Mouse (Mus musculus): ENCODE data around the gene Neurod4. TPM values are rescaled to one million over a fixed set of nuclear protein-coding genes. Genes with fewer than 3 reads are reported as not detected.
"Not testable (repeated sequence)": the region's sequence is repeated elsewhere in the genome, so short reads cannot be mapped to it uniquely, and the experiment has no call there.

Gene Neurod4
- polyA plus RNA-seq, 1 experiment from 2014 or later: not detected

DNA sequence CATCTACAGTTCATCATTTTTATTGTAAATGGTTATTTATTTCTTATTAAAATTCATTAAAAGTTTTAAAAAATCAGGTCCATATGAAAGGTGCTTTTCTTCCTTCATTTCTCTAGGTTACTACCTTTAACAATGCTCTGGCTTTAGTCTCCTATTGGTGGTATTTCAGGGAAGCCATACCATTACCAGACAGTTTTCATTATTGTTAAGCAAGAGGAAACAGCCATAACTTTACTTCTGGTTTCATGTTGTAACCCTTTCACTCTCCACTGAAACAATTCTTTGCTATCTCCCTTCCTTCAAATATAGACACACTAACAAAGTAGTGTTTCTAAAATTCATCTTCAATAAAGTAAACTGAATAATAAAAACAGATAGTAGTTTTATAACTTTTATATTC is 35.8 kb upstream of the Neurod4 start:
- ATAC-seq (ENCODE audit: low FRiP score, low TSS enrichment) (no peak), DNase-seq (ENCODE audit: low spot score) (no peak)
- H3K4me2 ChIP-seq (replicated peaks; ENCODE audit: low read depth): no peak overlapping the region
- H3K9me3 ChIP-seq (ENCODE audit: control insufficient read depth, low read length): no peaks in the 10 kb centered on the region
- no peak overlapping the region for H3K4me3 ChIP-seq (ENCODE audit: low read depth, low read length)
- H3K27me3 ChIP-seq (ENCODE audit: control insufficient read depth, insufficient read depth, low read length): no peaks in the 10 kb centered on the region
- H3K9ac ChIP-seq (ENCODE audit: low read length): no peak overlapping the region
- H3K36me3 ChIP-seq (ENCODE audit: control insufficient read depth, insufficient read depth, low read length): no peaks in the 10 kb centered on the region
- no peak for TF ChIP-seq CTCF (IDR thresholded peaks at IDR 0.05; ENCODE audit: low read depth)
- TF ChIP-seq EP300 (optimal IDR thresholded peaks at IDR 0.05): no peak
- no peak overlapping the region for H3K27ac ChIP-seq (replicated peaks)
- H3K4me1 ChIP-seq (replicated peaks; ENCODE audit: control insufficient read depth, insufficient read depth): no peaks in the 10 kb centered on the region

DNA sequence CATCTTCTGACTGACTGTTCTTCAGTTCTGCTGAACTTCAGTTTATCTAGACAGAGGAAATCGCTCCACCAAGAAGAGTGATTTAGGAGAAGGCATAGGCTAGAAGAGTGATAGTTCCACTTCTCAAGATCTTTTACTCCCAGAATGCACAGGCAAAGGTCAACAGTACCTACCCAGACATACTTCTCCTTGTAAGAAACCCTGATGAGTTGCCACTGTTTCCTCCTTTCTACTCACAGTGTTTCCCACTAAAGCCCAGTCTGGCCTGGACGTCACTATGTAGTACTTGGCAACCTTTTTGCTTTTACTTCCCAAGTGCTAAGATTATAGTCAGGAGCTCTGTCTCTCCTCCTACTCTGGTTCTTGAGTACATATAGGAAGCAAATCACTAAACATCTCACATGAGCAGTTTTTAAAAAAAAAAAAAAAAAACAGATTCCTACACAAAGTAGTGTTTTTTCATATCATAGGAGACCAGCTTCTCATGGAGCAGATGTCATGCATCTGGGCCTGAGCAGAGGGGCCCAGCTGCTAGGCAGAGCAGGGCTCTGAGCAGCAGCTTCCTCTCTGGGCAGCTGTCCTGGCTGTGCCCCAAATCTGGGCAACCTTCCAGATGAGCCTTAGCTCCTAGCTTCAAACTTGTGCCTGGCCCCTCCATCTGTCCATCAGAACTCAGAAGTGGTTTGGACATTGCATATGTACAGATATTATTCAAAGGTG is 34.2 kb upstream of the Neurod4 start:
- no peaks in the 10 kb centered on the region for H3K9me3 ChIP-seq (ENCODE audit: control insufficient read depth, low read length)
- WGBS: 56% methylated on average over 2 of the region's 2 CpGs

DNA sequence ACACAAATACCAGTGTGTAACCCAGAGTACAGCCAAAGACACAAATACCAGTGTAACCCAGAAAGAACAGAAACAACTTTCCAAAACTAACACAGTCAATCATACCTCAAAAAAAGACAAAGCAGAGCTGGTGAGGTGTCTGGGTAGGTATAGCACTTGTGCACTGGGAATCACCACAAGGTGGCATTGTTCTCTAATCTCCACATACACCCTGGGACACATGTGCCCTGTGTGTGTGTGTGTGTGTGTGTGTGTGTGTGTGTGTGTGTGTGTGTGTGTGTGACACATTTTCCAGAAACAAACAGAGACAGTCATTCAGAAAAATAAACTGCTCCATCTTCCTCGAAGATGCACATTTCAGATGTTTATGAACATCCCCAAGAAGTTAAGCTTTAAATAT is 33.5 kb upstream of the Neurod4 start:
- ATAC-seq (ENCODE audit: low FRiP score, low TSS enrichment) (no peak), DNase-seq (ENCODE audit: low spot score) (no peak)
- 42% methylated on average over 1 of the region's 1 CpGs for WGBS
- H3K4me3 ChIP-seq (ENCODE audit: low read depth, low read length): no peak overlapping the region
- H3K36me3 ChIP-seq (ENCODE audit: control insufficient read depth, insufficient read depth, low read length): no peaks in the 10 kb centered on the region
- H3K27ac ChIP-seq (replicated peaks): no peak overlapping the region
- no peaks in the 10 kb centered on the region for H3K9me3 ChIP-seq (ENCODE audit: control insufficient read depth, low read length)
- no peaks in the 10 kb centered on the region for H3K27me3 ChIP-seq (ENCODE audit: control insufficient read depth, insufficient read depth, low read length)
- H3K4me1 ChIP-seq (replicated peaks; ENCODE audit: control insufficient read depth, insufficient read depth): no peaks in the 10 kb centered on the region
- TF ChIP-seq EP300 (optimal IDR thresholded peaks at IDR 0.05): no peak
- peak; percentile 54 for TF ChIP-seq CTCF (IDR thresholded peaks at IDR 0.05; ENCODE audit: low read depth)
- H3K4me2 ChIP-seq (replicated peaks; ENCODE audit: low read depth): no peak overlapping the region
- H3K9ac ChIP-seq (ENCODE audit: low read length): no peak overlapping the region

More for the DNA sequence above, 34.2 kb upstream of the Neurod4 start:
- ATAC-seq (ENCODE audit: low FRiP score, low TSS enrichment) (no peak), DNase-seq (ENCODE audit: low spot score) (no peak)
- H3K4me1 ChIP-seq (replicated peaks; ENCODE audit: control insufficient read depth, insufficient read depth): no peaks in the 10 kb centered on the region
- H3K27ac ChIP-seq (replicated peaks): no peak overlapping the region
- H3K9ac ChIP-seq (ENCODE audit: low read length): no peak overlapping the region
- H3K27me3 ChIP-seq (ENCODE audit: control insufficient read depth, insufficient read depth, low read length): no peaks in the 10 kb centered on the region
- no peaks in the 10 kb centered on the region for H3K36me3 ChIP-seq (ENCODE audit: control insufficient read depth, insufficient read depth, low read length)
- no peak for TF ChIP-seq CTCF (IDR thresholded peaks at IDR 0.05; ENCODE audit: low read depth)
- TF ChIP-seq EP300 (optimal IDR thresholded peaks at IDR 0.05): no peak
- no peak overlapping the region for H3K4me3 ChIP-seq (ENCODE audit: low read depth, low read length)
- no peak overlapping the region for H3K4me2 ChIP-seq (replicated peaks; ENCODE audit: low read depth)

DNA sequence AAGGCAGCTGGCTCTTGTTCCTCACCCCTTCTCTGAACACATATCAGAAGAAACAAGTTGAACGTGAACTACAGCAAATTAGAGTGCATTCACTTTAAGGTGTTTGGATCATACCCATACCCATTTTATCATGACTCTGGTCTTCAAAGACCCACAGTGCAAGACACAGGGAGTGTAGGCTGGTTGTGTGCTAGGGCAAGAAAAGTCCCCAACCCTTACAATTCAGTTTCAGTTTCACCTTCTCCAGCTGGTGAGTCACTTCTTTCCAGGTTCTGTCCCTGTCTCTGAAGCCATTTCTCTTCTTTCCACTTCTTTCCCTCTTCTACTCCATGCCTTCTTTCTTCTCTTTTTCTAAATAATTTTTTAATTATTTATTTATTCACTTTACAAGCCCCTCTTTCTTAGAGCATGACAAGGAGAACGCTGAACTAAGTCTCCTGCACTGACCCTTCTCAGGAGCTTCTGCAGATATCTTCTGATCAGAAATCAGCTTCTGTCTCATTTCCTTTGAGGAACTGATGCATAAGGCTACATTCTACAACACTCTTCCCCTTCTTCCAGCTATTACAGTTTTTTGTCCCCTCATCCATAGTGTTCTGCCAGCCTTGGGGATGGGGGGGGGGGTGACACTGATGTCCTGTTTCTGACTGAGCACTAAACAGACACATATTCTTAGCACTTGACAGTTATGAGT is 31.6 kb upstream of the Neurod4 start:
- Histone ChIP-seq H3K9me3 (ENCODE audit: control insufficient read depth, low read length) (no peaks in the 10 kb centered on the region), H3K36me3 (ENCODE audit: control insufficient read depth, insufficient read depth, low read length) (no peaks in the 10 kb centered on the region), H3K27ac (replicated peaks) (no peak overlapping the region), H3K27me3 (ENCODE audit: control insufficient read depth, insufficient read depth, low read length) (no peaks in the 10 kb centered on the region), H3K4me3 (ENCODE audit: low read depth, low read length) (no peak overlapping the region), H3K9ac (ENCODE audit: low read length) (no peak overlapping the region), H3K4me2 (replicated peaks; ENCODE audit: low read depth) (no peak overlapping the region), H3K4me1 (replicated peaks; ENCODE audit: control insufficient read depth, insufficient read depth) (no peaks in the 10 kb centered on the region)
- DNase-seq (ENCODE audit: low spot score) (no peak), ATAC-seq (ENCODE audit: low FRiP score, low TSS enrichment) (no peak)
- TF ChIP-seq EP300 (optimal IDR thresholded peaks at IDR 0.05) (no peak), CTCF (IDR thresholded peaks at IDR 0.05; ENCODE audit: low read depth) (no peak)
- 74% methylated on average over 2 of the region's 2 CpGs for WGBS

GRCm38 (mm10) chr10:130304138-130304537 is 24.1 kb upstream of the Neurod4 start:
- H3K27me3 ChIP-seq (ENCODE audit: control insufficient read depth, insufficient read depth, low read length); ATAC-seq (ENCODE audit: low FRiP score, low TSS enrichment); H3K4me2 ChIP-seq (replicated peaks; ENCODE audit: low read depth); H3K27ac ChIP-seq (replicated peaks); H3K4me3 ChIP-seq (ENCODE audit: low read depth, low read length); H3K4me1 ChIP-seq (replicated peaks; ENCODE audit: control insufficient read depth, insufficient read depth); H3K9me3 ChIP-seq (ENCODE audit: control insufficient read depth, low read length); DNase-seq (ENCODE audit: low spot score); H3K9ac ChIP-seq (ENCODE audit: low read length); H3K36me3 ChIP-seq (ENCODE audit: control insufficient read depth, insufficient read depth, low read length): not testable (repeated sequence)
- WGBS: 66% methylated on average over 3 of the region's 5 CpGs

GRCm38 (mm10) chr10:130298748-130299147 is 18.7 kb upstream of the Neurod4 start:
- not testable (repeated sequence) for H3K36me3 ChIP-seq (ENCODE audit: control insufficient read depth, insufficient read depth, low read length); H3K4me1 ChIP-seq (replicated peaks; ENCODE audit: control insufficient read depth, insufficient read depth); H3K4me3 ChIP-seq (ENCODE audit: low read depth, low read length); DNase-seq (ENCODE audit: low spot score); ATAC-seq (ENCODE audit: low FRiP score, low TSS enrichment); H3K27me3 ChIP-seq (ENCODE audit: control insufficient read depth, insufficient read depth, low read length); H3K4me2 ChIP-seq (replicated peaks; ENCODE audit: low read depth); H3K9ac ChIP-seq (ENCODE audit: low read length); H3K27ac ChIP-seq (replicated peaks); H3K9me3 ChIP-seq (ENCODE audit: control insufficient read depth, low read length)
- peak; percentile 71 for TF ChIP-seq CTCF (IDR thresholded peaks at IDR 0.05; ENCODE audit: low read depth)
- 10% methylated on average over 4 of the region's 4 CpGs for WGBS
